Mouse (Mus musculus) hindbrain, postnatal 0 days (tissue): ENCODE measurements around the gene Rgsl1. TPM values are rescaled to one million over a fixed set of nuclear protein-coding genes. Genes with fewer than 3 reads are reported as not detected.
A peak's percentile ranks its signal among the peaks of the same experiment; 100 is the strongest.

ENCODE experiments used
- ATAC-seq: fragments of 200-750 bp; cut with Nextera tagmentation; 2 replicates; pipeline ENCODE4 v1.8.0; 2017; ENCODE audit warnings: mild to moderate bottlenecking, moderate TSS enrichment, moderate library complexity
- DNase-seq: peaks from one replicate; pipeline ENCODE4 v3.0.0-alpha.2; 2015; ENCODE audit warnings: low spot score
- H3K27ac ChIP-seq: fragments of 300-500 bp; sonication (generic); 2 replicates; pipeline ENCODE4 v1.5.1; 2014; ENCODE audit warnings: mild to moderate bottlenecking
- H3K27me3 ChIP-seq: fragments of 300-500 bp; sonication (generic); 2 replicates; pipeline ENCODE4 v1.6.1; 2014; ENCODE audit warnings: low read length, mixed read lengths; ENCODE audit not compliant: insufficient read depth
- H3K36me3 ChIP-seq: fragments of 300-500 bp; sonication (generic); 2 replicates; pipeline ENCODE4 v1.6.1; 2014; ENCODE audit warnings: low read length, mixed read lengths; ENCODE audit not compliant: insufficient read depth
- H3K4me1 ChIP-seq: fragments of 300-500 bp; sonication (generic); 2 replicates; pipeline ENCODE4 v1.6.1; 2014; ENCODE audit warnings: antibody characterized with exemption, low read length, mixed read lengths; ENCODE audit not compliant: insufficient read depth
- H3K4me2 ChIP-seq: fragments of 300-500 bp; sonication (generic); 2 replicates; pipeline ENCODE4 v1.6.1; 2014; ENCODE audit warnings: low read depth, mild to moderate bottlenecking, low read length, moderate library complexity, mixed read lengths
- H3K4me3 ChIP-seq: fragments of 300-500 bp; sonication (generic); 2 replicates; pipeline ENCODE4 v1.5.1; 2014; ENCODE audit warnings: low read length
- H3K9ac ChIP-seq: fragments of 300-500 bp; sonication (generic); replicated peaks from 2 replicates; pipeline ENCODE4 v1.6.1; 2014; ENCODE audit warnings: mild to moderate bottlenecking, low read length, moderate library complexity, mixed read lengths
- H3K9me3 ChIP-seq: fragments of 300-500 bp; sonication (generic); 2 replicates; pipeline ENCODE4 v1.6.1; 2016; ENCODE audit warnings: low read length, mixed read lengths
- CTCF ChIP-seq: IDR thresholded peaks from 2 replicates; pipeline ENCODE4 v1.5.1; 2016; ENCODE audit warnings: antibody characterized with exemption, control low read depth, low read depth
- WGBS: fragments of 180-500 bp; shearing (Covaris S2); extraction: QIAGEN DNeasy Blood & Tissue Kit; methylation state at CpG from one replicate; pipeline ENCODE4 v1.1.7; 2014; 5-methylcytosine and 5-hydroxymethylcytosine counted together
- polyA plus RNA-seq: library from polyadenylated mRNA; unstranded; fragments of >200 nt; fragmentation: Nextera tagmentation; extraction: Ambion mirVana; gene quantifications from 2 replicates; pipeline ENCODE4 v1.2.1, GENCODE M21; 2015
- total RNA-seq: library from RNA; depleted of rRNA; stranded (reverse); fragments of >200 nt; gene quantifications from 2 replicates; pipeline ENCODE4 v1.2.3, GENCODE M21; 2014

The Rgsl1 gene
- total and polyA plus RNA-seq, 2 experiments from 2014 or later = 0.31 to 0.37 TPM

- Histone ChIP-seq H3K4me3 (no peak overlapping the region), H3K36me3 (no peaks in the 10 kb centered on the region), H3K4me1 (no peaks in the 10 kb centered on the region), H3K4me2 (no peak overlapping the region), H3K27me3 (no peaks in the 10 kb centered on the region), H3K9me3 (no peaks in the 10 kb centered on the region), H3K27ac (no peak overlapping the region), H3K9ac (no peak overlapping the region)
- 21% methylated on average over 6 of the region's 6 CpGs for WGBS
- ATAC-seq (peak; percentile 66), DNase-seq (peak; percentile 86)
- TF ChIP-seq CTCF = peak; percentile 89
Observed at GRCm38 (mm10) chr1:153846867-153847266, 2.9 kb upstream of the Rgsl1 start.

GRCm38 (mm10) chr1:153846420-153846819 lies 2.5 kb upstream of the Rgsl1 start:
- H3K27ac ChIP-seq = no peak overlapping the region
- DNase-seq = peak; percentile 35
- peak; percentile 58; the same call in 1 of the 2 replicates for ATAC-seq
- H3K9ac ChIP-seq = no peak overlapping the region
- no peaks in the 10 kb centered on the region for H3K4me1 ChIP-seq
- H3K4me3 ChIP-seq = no peak overlapping the region
- WGBS = 79% methylated on average over 7 of the region's 7 CpGs
- no peak for TF ChIP-seq CTCF
- no peak overlapping the region for H3K4me2 ChIP-seq
- no peaks in the 10 kb centered on the region for H3K27me3 ChIP-seq
- H3K36me3 ChIP-seq = no peaks in the 10 kb centered on the region
- H3K9me3 ChIP-seq = no peaks in the 10 kb centered on the region

- Histone ChIP-seq H3K4me2 (no peak overlapping the region), H3K36me3 (no peaks in the 10 kb centered on the region), H3K9ac (no peak overlapping the region), H3K4me1 (no peaks in the 10 kb centered on the region), H3K27me3 (no peaks in the 10 kb centered on the region), H3K4me3 (no peak overlapping the region), H3K9me3 (no peaks in the 10 kb centered on the region), H3K27ac (no peak overlapping the region)
- ATAC-seq (no peak), DNase-seq (no peak)
- TF ChIP-seq CTCF = no peak
- WGBS = 81% methylated on average over 11 of the region's 11 CpGs
Observed at GRCm38 (mm10) chr1:153842121-153842740, 1.7 kb downstream of the Rgsl1 start.

- Histone ChIP-seq H3K4me3 (no peak overlapping the region), H3K36me3 (no peaks in the 10 kb centered on the region), H3K27me3 (no peaks in the 10 kb centered on the region), H3K4me1 (no peaks in the 10 kb centered on the region), H3K27ac (no peak overlapping the region), H3K9ac (no peak overlapping the region), H3K4me2 (no peak overlapping the region), H3K9me3 (no peaks in the 10 kb centered on the region)
- no peak for TF ChIP-seq CTCF
- no peak for DNase-seq
- no peak for ATAC-seq
- 83% methylated on average over 4 of the region's 4 CpGs for WGBS
Observed at GRCm38 (mm10) chr1:153836036-153836435, 7.9 kb downstream of the Rgsl1 start.

- no peak overlapping the region for H3K4me2 ChIP-seq
- ATAC-seq (no peak), DNase-seq (no peak)
- H3K4me1 ChIP-seq = no peaks in the 10 kb centered on the region
- H3K27me3 ChIP-seq = no peaks in the 10 kb centered on the region
- no peak for TF ChIP-seq CTCF
- no peaks in the 10 kb centered on the region for H3K36me3 ChIP-seq
- no peak overlapping the region for H3K27ac ChIP-seq
- H3K4me3 ChIP-seq = no peak overlapping the region
- H3K9ac ChIP-seq = no peak overlapping the region
- 80% methylated on average over 4 of the region's 4 CpGs for WGBS
- no peaks in the 10 kb centered on the region for H3K9me3 ChIP-seq
Observed at GRCm38 (mm10) chr1:153830746-153831145, 13.2 kb downstream of the Rgsl1 start.

- no peak overlapping the region for H3K4me3 ChIP-seq
- no peak overlapping the region for H3K9ac ChIP-seq
- H3K9me3 ChIP-seq = no peaks in the 10 kb centered on the region
- no peaks in the 10 kb centered on the region for H3K27me3 ChIP-seq
- no peaks in the 10 kb centered on the region for H3K4me1 ChIP-seq
- no peak overlapping the region for H3K27ac ChIP-seq
- 51% methylated on average over 3 of the region's 3 CpGs for WGBS
- DNase-seq = peak; percentile 70
- no peaks in the 10 kb centered on the region for H3K36me3 ChIP-seq
- no peak overlapping the region for H3K4me2 ChIP-seq
- peak; percentile 47; the same call in 1 of the 2 replicates for ATAC-seq
- TF ChIP-seq CTCF = no peak
Observed at GRCm38 (mm10) chr1:153820216-153820615, 23.7 kb downstream of the Rgsl1 start.

GRCm38 (mm10) chr1:153814278-153814677 lies 29.7 kb downstream of the Rgsl1 start:
- DNase-seq = no peak
- Histone ChIP-seq H3K9me3 (no peaks in the 10 kb centered on the region), H3K36me3 (no peaks in the 10 kb centered on the region), H3K9ac (no peak overlapping the region), H3K4me2 (no peak overlapping the region), H3K27ac (no peak overlapping the region), H3K4me3 (no peak overlapping the region), H3K27me3 (no peaks in the 10 kb centered on the region), H3K4me1 (no peaks in the 10 kb centered on the region)
- no peak for ATAC-seq
- 59% methylated on average over 2 of the region's 2 CpGs for WGBS
- TF ChIP-seq CTCF = no peak
